Mouse (Mus musculus) MEL (cell line): Measurements from ENCODE around the gene Nup153.

Experiments
- CTCF ChIP-seq, 3 experiments: IDR thresholded peaks in 2 of 3; conservative IDR thresholded peaks in 1 of 3; 2 replicates each; pipeline ENCODE4 v1.5.1; 2011 to 2012; ENCODE audit warnings: low read length in 3 of 3, low read depth in 2 of 3, mild to moderate bottlenecking in 2 of 3, improper control_type of control experiment in 1 of 3, inconsistent platforms in 1 of 3, mixed read lengths in 1 of 3, moderate library complexity in 1 of 3; ENCODE audit not compliant: control insufficient read depth in 1 of 3, insufficient read depth in 1 of 3, poor library complexity in 1 of 3, severe bottlenecking in 1 of 3
- JUND ChIP-seq: IDR thresholded peaks from 2 replicates; pipeline ENCODE4 v1.6.1; 2011; ENCODE audit warnings: low read depth, mild to moderate bottlenecking, improper control_type of control experiment, low read length
- MYB ChIP-seq: IDR thresholded peaks from 2 replicates; pipeline ENCODE4 v1.6.1; 2011; ENCODE audit warnings: mild to moderate bottlenecking, low read depth, low read length, improper control_type of control experiment
- POLR2A ChIP-seq, 2 experiments: IDR thresholded peaks; 2 replicates each; pipeline ENCODE4 v1.6.1; 2011 to 2012; ENCODE audit warnings: low read length in 2 of 2, mild to moderate bottlenecking in 2 of 2, control low read depth in 1 of 2, improper control_type of control experiment in 1 of 2, low read depth in 1 of 2, moderate library complexity in 1 of 2; ENCODE audit not compliant: control insufficient read depth in 1 of 2, insufficient read depth in 1 of 2, poor library complexity in 1 of 2

GRCm38 (mm10) chr13:46652671-46653070, 75.1 kb downstream of the Nup153 start:
- TF ChIP-seq JUND (no peak), MYB (no peak), POLR2A (IDR thresholded peaks at IDR 0.05; ENCODE audit: control insufficient read depth in 1 of 2, insufficient read depth in 1 of 2, low read depth in 1 of 2, low read length in 2 of 2, poor library complexity in 1 of 2) (no peak), CTCF (IDR thresholded peaks at IDR 0.05 in 2 of 3, conservative IDR thresholded peaks at IDR 0.05 in 1 of 3; ENCODE audit: control insufficient read depth in 1 of 3, insufficient read depth in 1 of 3, low read depth in 2 of 3, low read length in 3 of 3, poor library complexity in 1 of 3, severe bottlenecking in 1 of 3) (no peak)
